Mouse (Mus musculus) megakaryocyte progenitor cell, adult 5-6 weeks (primary cell): Measurements from ENCODE around the gene Themis. TPM values are rescaled to one million over a fixed set of nuclear protein-coding genes. Genes with fewer than 3 reads are reported as not detected.

Source experiments
- ATAC-seq: replicated peaks from 2 replicates; pipeline ENCODE4 v1.8.0; 2016; ENCODE audit warnings: mild to moderate bottlenecking, moderate TSS enrichment, inconsistent platforms; ENCODE audit not compliant: poor library complexity
- total RNA-seq, 2 experiments: library from RNA; stranded (forward) in 1 of 2; stranded (reverse) in 1 of 2; fragments of 157-497, 149-512 nt in 1 of 2; fragments of 200-1000 nt in 1 of 2; gene quantifications; 2 replicates each; pipeline versions ENCODE4 v1.2.3 to v1.2.4; 2015 to 2017

The Themis gene
- total RNA-seq, 2 experiments from 2014 or later, result 0.05 TPM; not detected in 1

- ATAC-seq, result no peak
Measured at GRCm38 (mm10) chr10:28799469-28799868, 131.3 kb downstream of the Themis start.

DNA sequence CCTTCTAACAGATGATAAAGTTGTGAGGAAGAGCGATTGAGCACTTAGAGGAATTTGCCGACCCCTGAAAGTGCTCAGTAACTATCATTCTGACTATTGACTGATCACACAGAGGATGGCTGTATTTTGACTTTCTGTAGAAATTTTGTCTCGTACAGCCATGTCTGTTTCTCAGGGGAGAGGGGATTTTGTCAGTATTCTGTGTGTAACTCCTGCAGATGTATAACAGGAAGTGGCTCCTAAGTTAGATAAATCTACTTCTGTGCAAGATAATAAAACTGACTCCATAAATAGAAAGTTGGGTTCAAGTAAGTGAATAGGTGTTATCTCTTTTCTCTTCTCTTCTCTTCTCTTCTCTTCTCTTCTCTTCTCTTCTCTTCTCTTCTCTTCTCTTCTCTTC, 137.0 kb downstream of the Themis start:
- no peak for ATAC-seq

GRCm38 (mm10) chr10:28811928-28812570, 143.9 kb downstream of the Themis start:
- ATAC-seq, result no peak

DNA sequence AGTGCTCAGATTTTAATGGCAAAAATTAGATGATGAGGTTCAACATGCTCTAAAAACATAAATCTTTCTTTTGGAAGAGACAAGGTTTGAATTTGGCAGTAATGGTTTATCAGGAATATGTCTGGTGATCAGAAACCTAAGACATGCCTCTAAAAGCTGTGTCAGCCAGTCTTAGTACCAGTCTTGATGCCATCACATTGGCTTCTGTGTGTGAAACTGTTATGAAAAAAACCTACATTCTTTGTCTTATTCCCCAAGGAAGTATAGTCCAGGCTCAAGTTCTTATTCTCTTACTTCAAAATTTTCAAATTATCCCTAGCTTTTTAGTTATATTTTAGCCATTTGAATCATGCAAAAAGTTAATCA, 144.4 kb downstream of the Themis start:
- no peak for ATAC-seq

DNA sequence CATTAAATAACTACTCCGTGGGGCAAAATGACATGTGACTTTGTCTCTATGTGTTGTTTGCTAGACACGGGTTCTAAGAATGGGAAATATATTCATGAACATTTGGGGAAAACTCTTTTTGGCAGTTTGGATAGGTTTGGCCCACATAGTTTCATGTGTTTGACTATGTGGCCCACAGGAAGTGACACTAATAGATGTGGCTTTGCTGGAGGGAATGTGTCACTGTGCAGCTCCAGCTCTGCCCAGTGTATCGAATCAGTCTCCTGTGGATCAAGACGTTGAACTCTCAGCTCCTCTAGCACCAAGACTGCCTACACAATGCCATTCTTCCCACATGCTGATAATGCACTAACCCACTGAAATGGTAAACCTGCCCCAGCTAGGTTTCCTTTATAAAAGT, 148.0 kb downstream of the Themis start:
- no peak for ATAC-seq

DNA sequence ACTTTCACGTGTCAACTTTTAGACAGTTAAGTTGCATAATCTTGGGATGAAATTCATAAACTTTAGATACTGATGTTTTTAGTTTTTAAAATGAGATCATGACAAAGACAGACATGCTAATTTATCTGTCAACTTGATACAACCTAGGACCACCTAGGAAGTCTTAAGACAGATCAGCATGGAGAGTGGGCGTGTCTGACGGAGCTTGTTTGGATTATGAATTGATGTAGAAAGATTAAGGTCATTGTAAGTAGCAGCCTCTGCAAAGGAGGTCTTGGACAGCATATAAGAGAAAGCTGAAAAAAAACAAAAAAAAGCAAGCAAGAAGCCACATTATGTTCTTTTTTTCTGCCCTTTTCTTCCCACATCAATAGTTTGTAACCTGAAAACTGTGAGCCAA, 154.2 kb downstream of the Themis start:
- no peak for ATAC-seq

DNA sequence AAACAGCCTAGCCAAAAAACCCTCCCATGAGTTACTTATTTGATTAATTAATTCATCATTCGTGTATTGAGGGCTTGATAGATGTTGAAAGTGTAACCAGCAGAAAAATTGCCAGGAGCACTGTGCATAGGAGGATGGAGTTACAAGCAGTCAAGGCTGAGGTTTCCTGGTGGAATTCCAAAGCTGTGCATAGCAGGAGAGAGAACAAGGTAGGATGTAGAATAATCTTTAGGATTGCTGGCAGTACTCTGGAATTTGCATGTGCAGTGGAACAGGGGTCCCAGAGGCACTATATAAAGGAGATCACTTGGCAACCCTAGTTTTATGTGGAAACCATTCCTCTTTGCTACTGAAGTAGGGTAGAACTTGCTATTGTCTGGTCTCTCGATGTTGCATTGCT, 174.4 kb downstream of the Themis start:
- ATAC-seq, result no peak

DNA sequence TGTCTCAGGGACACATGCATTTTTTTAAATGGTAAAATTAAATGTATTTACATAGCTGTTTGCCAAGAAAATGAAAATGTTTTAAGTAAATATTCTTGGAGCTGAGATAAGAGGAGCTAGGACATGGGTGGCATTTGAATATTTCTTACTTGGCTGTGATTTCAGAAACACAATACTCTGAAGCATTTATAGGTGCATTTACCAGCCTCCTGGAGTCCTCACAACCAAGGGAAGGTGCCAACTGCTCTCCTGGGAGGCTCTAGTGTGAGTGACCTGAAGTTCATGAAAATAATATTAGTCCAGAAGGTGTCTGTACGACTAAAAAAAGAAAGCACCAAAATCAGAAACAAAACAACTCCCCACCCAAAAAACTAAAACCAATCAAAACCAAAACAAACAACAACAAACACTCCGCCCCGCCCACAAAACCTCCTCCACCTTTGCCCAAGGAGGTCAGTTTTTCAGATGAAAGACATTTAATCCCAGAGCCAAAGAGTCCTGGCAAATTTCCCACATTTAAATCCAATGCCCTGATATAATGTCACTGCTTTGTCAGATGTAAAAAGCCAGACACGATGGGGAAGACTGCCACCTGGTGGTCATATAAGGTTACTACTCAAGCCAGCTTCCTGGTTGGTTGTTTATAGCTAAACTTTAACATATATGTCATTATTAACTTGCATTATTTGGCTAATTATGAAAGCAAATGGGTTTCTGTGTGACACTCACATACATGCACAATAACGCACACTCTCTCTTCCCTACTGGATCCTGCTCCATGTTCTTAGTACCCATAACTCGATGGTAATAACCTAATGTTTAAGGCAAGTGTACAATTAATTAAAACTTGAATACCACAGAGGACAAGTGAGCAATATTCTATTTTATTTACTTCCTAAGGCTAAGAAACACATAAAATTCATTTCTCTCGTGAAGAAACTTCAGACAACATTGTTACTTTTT, 175.9 kb downstream of the Themis start:
- peak; percentile 100 for ATAC-seq

DNA sequence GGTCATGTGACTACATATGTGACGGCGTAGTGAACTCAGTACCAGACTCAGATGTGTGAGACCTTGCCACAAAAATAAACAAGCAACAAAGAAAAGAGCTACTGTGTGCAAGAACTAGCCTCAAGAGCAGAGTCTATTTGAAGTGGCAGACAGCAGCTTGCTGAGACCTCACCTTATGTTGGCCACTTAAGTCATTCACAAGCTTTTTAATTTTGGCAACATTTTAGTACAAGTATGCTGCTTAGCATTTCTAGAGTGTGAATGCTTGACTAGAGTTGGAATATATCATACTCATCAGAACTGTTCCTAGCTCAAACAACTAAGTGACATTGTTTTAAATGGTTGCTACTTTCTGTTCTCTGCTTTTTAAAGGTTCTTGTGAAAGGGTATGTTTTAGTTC, 188.0 kb downstream of the Themis start:
- no peak for ATAC-seq

DNA sequence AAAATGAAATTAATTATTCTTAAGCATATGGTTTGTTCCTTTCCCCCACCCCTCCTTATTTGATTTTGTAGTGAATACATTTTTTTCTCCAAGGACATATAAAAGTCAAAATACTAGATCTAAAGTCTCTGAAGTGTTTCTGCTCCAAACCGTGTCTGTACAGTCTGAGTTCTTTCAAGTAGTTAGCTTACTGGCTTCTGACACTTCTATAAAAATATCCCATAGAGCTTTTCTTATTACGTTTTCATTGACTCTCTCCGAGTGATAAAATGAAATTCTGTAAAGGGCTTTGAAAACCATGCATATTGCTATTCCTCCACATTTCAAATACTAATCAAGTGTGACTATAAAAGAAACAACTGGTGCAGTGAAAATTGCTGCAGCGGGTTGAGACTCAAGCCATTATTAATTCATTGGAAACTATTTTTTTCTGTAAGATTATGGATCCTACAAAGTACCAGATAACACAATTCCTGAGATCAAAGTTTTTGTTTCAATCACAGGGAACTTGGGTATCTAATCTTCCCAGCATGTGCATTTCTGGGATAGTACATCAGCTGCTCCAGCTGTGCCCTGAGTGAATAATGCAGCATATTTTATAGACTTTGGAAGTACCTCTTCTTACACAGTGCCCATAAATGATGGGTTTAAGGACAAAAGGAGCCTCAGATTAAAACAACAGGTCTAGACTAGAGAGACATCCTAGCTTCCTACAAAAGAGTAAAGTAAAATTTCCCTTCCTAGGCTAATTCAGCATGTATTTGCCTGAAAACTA, 202.6 kb downstream of the Themis start:
- ATAC-seq, result no peak

GRCm38 (mm10) chr10:28874605-28875004, 206.4 kb downstream of the Themis start:
- ATAC-seq, result no peak

DNA sequence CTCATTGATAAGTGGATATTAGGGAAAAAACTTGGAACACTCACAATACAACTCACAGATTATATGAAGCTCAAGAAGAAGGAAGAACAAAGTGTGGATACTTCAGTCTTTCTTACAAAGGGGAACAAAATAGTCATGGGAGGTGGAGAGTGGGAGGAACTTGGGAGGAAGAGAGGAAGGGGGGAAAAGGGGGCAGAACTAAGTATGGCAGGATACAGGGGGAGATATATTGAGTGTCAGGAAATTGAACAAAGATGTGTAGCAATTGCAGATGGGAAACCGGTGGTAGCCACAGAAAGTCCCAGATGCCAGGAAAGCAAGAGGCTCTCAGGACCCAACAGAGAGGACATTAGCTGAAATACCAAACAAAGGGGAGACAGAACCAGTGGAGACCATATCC, 219.5 kb downstream of the Themis start:
- peak; percentile 73 for ATAC-seq

GRCm38 (mm10) chr10:28890886-28891285, 222.7 kb downstream of the Themis start:
- peak; percentile 93 for ATAC-seq

- ATAC-seq, result peak; percentile 83
Measured at GRCm38 (mm10) chr10:28898351-28898750, 230.2 kb downstream of the Themis start.
